Mouse (Mus musculus) G1E (cell line): ENCODE results near the gene H1f0.

Source experiments
- CTCF ChIP-seq: IDR thresholded peaks from 2 replicates; pipeline ENCODE4 v1.5.1; 2012; ENCODE audit warnings: low read depth, low read length, inconsistent platforms, mixed read lengths
- GATA1 ChIP-seq: IDR thresholded peaks from 2 replicates; pipeline ENCODE4 v1.6.1; 2012; ENCODE audit warnings: borderline replicate concordance, low read length, inconsistent platforms, mixed read lengths
- GATA2 ChIP-seq: IDR thresholded peaks from 2 replicates; pipeline ENCODE4 v1.6.1; 2012; ENCODE audit warnings: low read depth, low read length, inconsistent platforms, borderline replicate concordance
- POLR2AphosphoS5 ChIP-seq: IDR thresholded peaks from 2 replicates; pipeline ENCODE4 v1.6.1; 2012; ENCODE audit warnings: low read depth, low read length, inconsistent platforms; ENCODE audit not compliant: insufficient replicate concordance
- TAL1 ChIP-seq: conservative IDR thresholded peaks from 2 replicates; pipeline ENCODE4 v1.6.1; 2012; ENCODE audit warnings: low read depth, low read length, inconsistent platforms, mixed read lengths

- no peak for TF ChIP-seq CTCF
- TF ChIP-seq TAL1, result no peak
- TF ChIP-seq POLR2AphosphoS5, result no peak
- TF ChIP-seq GATA1, result no peak
- no peak for TF ChIP-seq GATA2
These were observed 41.6 kb upstream of the H1f0 start for GRCm38 (mm10) chr15:78986536-78987220.
